Mouse (Mus musculus) embryonic facial prominence, embryonic 10.5 days (tissue): ENCODE measurements around the gene Mettl7a1. TPM values are rescaled to one million over a fixed set of nuclear protein-coding genes. Genes with fewer than 3 reads are reported as not detected.
"Not testable (repeated sequence)": the region's sequence is repeated elsewhere in the genome, so short reads cannot be mapped to it uniquely, and the experiment has no call there.

Source experiments
- DNase-seq: peaks from one replicate; pipeline ENCODE4 v3.0.0-alpha.2; 2017; ENCODE audit warnings: low spot score
- H3K27ac ChIP-seq: fragments of 300-500 bp; sonication (generic); replicated peaks from 2 replicates; pipeline ENCODE4 v1.5.1; 2016; ENCODE audit warnings: mild to moderate bottlenecking
- H3K27me3 ChIP-seq: fragments of 300-500 bp; sonication (generic); replicated peaks from 2 replicates; pipeline ENCODE4 v1.6.1; 2016; ENCODE audit warnings: low read depth, mild to moderate bottlenecking; ENCODE audit not compliant: poor library complexity, severe bottlenecking
- H3K36me3 ChIP-seq: fragments of 300-500 bp; sonication (generic); replicated peaks from 2 replicates; pipeline ENCODE4 v1.6.1; 2016; ENCODE audit warnings: mild to moderate bottlenecking, moderate library complexity
- H3K4me1 ChIP-seq: fragments of 300-500 bp; sonication (generic); 2 replicates; pipeline ENCODE4 v1.6.1; 2016
- H3K4me3 ChIP-seq: fragments of 300-500 bp; sonication (generic); 2 replicates; pipeline ENCODE4 v1.5.1; 2016; ENCODE audit warnings: mild to moderate bottlenecking, moderate library complexity
- H3K9me3 ChIP-seq: fragments of 300-500 bp; sonication (generic); 2 replicates; pipeline ENCODE4 v1.6.1; 2016; ENCODE audit warnings: mild to moderate bottlenecking
- WGBS: fragments of 180-500 bp; shearing (Covaris S2); methylation state at CpG from one replicate; pipeline ENCODE4 v1.1.7; 2016; 5-methylcytosine and 5-hydroxymethylcytosine counted together
- polyA plus RNA-seq: library from polyadenylated mRNA; unstranded; fragments of >200 nt; fragmentation: Nextera tagmentation; extraction: Ambion mirVana; gene quantifications from 2 replicates; pipeline ENCODE4 v1.2.1, GENCODE M21; 2016

Mettl7a1 gene
- polyA plus RNA-seq, 1 experiment from 2014 or later, result 3.3 TPM

DNA sequence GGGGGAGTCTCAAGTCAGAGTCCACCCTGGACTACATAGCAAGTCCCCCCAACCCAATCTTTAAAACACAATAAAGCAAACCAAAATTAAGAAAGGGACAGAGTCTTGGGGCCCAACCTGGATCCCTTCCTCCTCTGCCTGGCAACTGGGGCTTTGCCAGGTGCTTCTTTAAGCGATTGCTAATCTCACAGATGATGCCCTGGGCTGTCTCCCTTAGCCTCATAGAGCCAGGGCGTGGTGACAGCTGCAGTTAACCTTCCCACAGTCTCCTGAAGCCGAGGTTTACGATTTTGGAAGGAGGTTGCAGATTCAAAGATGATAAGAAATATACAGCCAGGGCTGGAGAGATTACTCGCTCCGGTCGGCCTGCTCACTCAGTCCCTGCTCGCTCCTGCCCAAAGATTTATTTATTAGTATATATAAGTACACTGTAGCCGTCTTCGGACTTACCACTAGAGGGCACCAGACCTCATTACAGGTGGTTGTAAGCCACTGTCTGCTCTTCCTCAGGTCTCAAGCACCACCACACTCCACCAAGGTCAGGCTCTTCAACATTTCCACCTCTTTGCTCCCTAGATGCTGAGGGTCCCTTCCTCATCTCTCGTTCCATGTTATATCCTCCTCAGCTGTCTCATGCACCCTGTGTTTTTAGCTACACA, 3.6 kb downstream of the Mettl7a1 start:
- not testable (repeated sequence) for H3K36me3 ChIP-seq, H3K27ac ChIP-seq, H3K9me3 ChIP-seq, H3K27me3 ChIP-seq, H3K4me3 ChIP-seq
- 48% methylated on average over 11 of the region's 11 CpGs for WGBS
- peaks cover 16% of the 10 kb centered on the region for H3K4me1 ChIP-seq
- DNase-seq, result peak; percentile 41

DNA sequence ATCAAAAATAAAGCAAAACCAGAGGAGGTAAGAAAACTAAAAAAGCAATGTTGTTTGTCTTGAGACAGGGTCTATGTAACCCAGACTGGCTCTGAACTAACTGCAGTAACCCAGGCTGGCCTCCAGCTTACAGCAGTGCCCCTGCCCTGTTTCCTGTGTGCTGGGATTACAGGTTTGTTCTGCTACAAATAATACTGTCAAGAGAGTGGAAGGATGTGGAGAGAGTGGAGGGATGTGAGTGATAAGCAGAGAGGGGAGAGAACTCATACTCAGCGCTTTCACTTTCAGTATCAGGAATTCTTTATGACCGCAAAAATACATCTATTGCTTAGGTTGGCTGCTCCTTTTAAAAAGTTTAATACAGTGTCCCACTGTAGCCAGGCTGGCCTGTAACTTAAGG, 8.4 kb downstream of the Mettl7a1 start:
- Histone ChIP-seq H3K36me3 (peaks cover 19% of the 10 kb centered on the region), H3K27me3 (no peaks in the 10 kb centered on the region), H3K4me3 (no peak overlapping the region), H3K9me3 (peaks cover 5% of the 10 kb centered on the region; the same call in 1 of the 2 replicates), H3K27ac (no peak overlapping the region), H3K4me1 (no peaks in the 10 kb centered on the region)
- WGBS, result 91% methylated on average over 2 of the region's 2 CpGs
- DNase-seq, result no peak

DNA sequence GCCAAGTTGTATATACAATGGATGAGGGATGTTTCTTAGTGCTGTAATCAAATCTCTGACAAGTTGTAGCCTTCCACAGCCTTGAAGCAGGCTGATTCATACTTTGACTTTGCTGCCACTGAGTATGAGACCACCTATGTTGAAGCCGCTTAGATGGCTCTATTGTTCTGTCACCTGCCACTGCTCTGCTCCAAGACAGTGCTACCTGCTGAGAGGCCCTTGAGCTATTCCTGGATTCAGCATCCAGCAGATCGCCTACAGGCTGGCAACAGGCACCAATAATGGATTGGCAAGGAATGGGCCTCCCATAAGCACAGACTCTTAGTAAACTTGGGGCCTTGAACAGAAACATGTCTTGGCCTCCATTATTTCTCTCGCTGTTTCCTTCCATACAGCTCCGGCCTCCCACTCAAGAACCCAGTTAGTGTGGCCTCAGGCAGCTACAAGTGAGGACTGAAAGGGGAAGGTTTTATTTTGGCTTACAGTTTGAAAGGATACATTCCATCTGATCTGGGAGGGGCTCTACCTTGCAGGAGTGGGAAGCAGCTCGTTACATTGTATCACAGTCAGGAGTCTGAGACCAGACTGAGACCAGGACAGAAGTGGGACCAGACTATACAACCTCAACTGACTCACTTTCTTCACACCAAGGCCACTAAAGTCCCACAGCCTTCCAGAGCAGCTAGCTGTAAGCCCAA, 10.7 kb downstream of the Mettl7a1 start:
- H3K9me3 ChIP-seq, result peaks cover 5% of the 10 kb centered on the region; the same call in 1 of the 2 replicates
- no peak overlapping the region for H3K27ac ChIP-seq

DNA sequence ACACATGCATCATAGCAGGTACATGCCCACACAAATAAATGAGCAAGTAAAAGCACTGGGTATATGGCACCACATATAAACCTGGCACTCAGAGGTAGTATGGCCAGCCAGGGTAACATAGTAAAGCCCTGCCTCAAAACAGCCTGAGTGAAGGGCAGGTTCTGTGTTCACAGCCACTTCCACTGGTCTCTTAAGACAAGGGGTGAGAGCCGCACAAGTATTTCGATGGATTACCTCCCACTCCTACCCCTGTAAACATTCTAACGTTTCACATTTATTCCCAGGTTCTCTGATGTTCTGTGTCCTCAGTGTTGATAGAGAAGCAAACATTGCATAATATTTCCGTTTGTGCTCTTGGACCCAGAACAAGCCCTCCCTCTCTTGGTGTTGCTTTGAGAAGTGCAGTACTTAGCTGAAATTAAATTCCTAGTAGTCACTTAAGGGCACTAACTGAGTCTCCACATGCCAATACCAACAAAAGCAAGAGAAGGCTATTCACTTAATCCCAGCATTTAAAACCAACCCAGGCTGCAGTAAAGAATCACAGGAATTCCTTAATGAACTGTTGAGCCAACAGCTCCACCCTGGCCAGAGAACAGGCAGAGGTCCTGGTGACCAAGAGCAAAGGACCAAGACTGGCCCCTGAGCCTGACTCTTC, 14.2 kb downstream of the Mettl7a1 start:
- peaks cover 19% of the 10 kb centered on the region for H3K36me3 ChIP-seq
- not testable (repeated sequence) for DNase-seq, H3K27ac ChIP-seq, H3K9me3 ChIP-seq, H3K4me1 ChIP-seq, H3K27me3 ChIP-seq, H3K4me3 ChIP-seq
- 75% methylated on average over 4 of the region's 4 CpGs for WGBS

More for the DNA sequence above, 10.7 kb downstream of the Mettl7a1 start:
- DNase-seq, result no peak
- Histone ChIP-seq H3K27me3 (no peaks in the 10 kb centered on the region), H3K36me3 (peaks cover 19% of the 10 kb centered on the region), H3K4me1 (no peaks in the 10 kb centered on the region), H3K4me3 (no peak overlapping the region)
- 89% methylated on average over 5 of the region's 5 CpGs for WGBS

DNA sequence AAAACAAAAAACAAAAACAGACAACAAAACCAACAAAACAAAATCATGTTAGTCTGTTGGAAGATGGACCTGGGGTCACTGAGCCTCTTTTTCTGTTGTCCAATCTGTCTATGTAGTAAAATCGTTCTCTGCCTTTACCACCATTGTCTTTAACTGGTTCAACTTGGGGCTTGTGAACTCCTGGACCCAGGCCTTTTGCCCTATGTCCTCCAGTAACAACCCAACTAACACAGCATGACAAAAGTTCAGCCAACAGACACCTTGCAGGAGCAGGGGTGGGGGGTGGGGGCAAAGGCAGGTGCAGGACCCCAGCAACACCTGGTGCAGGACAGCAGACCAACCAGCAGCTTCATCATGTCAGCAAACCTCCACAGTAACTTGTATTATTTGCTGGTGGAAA, 15.9 kb downstream of the Mettl7a1 start:
- Histone ChIP-seq H3K9me3 (peaks cover under 1% of the 10 kb centered on the region; the same call in 1 of the 2 replicates), H3K36me3 (peaks cover 5% of the 10 kb centered on the region)
- WGBS, result 88% methylated on average over 1 of the region's 1 CpGs

DNA sequence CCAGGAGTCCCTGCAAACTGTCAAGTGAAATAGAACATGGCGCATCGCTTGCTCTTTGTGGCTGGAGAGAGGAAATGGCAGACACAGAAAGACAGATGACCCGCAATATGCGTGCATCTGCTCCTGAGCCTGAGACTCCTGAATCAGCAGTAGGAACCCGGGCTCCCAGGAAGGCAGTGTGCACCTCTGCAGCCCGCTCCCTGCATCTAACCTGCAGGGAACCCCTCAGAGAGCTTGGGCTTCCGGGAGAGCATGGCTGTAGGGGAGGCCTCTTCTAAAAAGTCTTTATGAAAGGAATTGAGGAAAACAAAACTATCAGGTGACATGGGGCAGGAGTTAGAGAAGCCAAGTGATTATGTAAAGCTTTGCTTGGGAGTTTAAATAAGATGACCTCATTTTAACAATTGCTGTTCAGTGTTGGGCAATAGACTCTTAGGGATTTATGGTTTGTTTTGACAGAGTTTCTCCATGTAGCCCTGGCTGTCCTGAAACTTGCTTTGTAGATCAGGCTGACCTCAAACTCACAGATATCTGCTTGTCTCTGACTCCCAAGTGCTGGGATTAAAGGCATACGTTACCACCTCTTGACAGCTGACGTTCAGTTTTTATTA, 16.5 kb downstream of the Mettl7a1 start:
- H3K4me3 ChIP-seq, result no peak overlapping the region
- peak overlapping the region; percentile 44; the same call in 1 of the 2 replicates for H3K27ac ChIP-seq
- peaks cover 14% of the 10 kb centered on the region for H3K4me1 ChIP-seq
- no peaks in the 10 kb centered on the region for H3K36me3 ChIP-seq
- WGBS, result 80% methylated on average over 9 of the region's 9 CpGs
- H3K9me3 ChIP-seq, result no peaks in the 10 kb centered on the region
- no peaks in the 10 kb centered on the region for H3K27me3 ChIP-seq
- no peak for DNase-seq

More for the DNA sequence above, 15.9 kb downstream of the Mettl7a1 start:
- no peaks in the 10 kb centered on the region for H3K27me3 ChIP-seq
- H3K4me1 ChIP-seq, result peaks cover 14% of the 10 kb centered on the region
- H3K4me3 ChIP-seq, result no peak overlapping the region
- DNase-seq, result no peak
- H3K27ac ChIP-seq, result 0 out of 2 replicates have a peak overlapping the region, but pooled peaks have one; percentile 44

DNA sequence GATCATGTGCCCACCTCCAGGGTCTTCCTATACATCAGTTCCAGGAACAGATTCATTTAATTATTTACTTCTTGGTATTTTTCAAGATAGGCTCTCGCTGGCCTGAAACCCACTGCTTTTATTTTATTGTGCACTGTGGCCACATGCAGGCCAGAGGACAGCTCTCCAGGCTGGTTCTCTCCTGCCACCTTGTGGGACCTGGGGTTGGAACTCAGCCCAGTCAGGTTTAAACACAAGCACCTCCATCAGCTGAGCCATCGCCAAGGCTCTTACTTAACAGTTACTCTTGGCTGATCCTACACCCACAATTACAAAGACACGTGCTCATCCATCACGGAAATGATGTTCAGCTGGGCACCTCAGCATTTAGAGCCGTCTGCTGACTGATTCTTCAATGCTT, 17.2 kb downstream of the Mettl7a1 start:
- 64% methylated on average over 5 of the region's 5 CpGs for WGBS
- H3K36me3 ChIP-seq, result no peaks in the 10 kb centered on the region
- no peak overlapping the region for H3K4me3 ChIP-seq
- no peak overlapping the region for H3K27ac ChIP-seq
- no peak for DNase-seq
- no peaks in the 10 kb centered on the region for H3K9me3 ChIP-seq
- H3K27me3 ChIP-seq, result no peaks in the 10 kb centered on the region
- H3K4me1 ChIP-seq, result peaks cover 14% of the 10 kb centered on the region

DNA sequence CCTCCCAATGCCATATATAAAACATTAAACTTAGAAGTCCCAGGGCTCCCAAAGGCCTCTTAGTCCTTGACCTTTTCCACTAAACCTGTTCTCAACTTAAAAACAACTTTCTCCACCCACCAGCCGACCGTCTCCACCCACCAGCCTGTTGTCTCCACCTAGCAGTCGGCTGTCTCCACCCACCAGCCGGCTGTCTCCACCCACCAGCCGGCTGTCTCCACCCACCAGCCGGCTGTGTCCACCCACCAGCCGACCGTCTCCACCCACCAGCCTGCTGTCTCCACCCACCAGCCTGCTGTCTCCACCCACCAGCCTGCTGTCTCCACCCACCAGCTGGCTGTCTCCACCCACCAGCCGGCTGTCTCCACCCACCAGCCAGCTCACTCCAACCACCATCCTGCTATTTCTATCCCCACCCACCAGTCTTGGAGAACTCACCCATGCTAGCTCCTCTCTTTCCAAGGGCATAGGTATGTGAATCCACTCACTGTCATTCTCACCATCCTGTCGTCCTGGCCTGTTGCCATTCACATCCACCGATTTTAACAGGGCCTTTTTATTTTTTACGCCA, 20.2 kb downstream of the Mettl7a1 start:
- DNase-seq, result no peak
- Histone ChIP-seq H3K4me1 (peaks cover 16% of the 10 kb centered on the region), H3K36me3 (no peaks in the 10 kb centered on the region), H3K4me3 (no peak overlapping the region), H3K27ac (no peak overlapping the region), H3K27me3 (no peaks in the 10 kb centered on the region), H3K9me3 (no peaks in the 10 kb centered on the region)
- WGBS, result 79% methylated on average over 12 of the region's 12 CpGs

DNA sequence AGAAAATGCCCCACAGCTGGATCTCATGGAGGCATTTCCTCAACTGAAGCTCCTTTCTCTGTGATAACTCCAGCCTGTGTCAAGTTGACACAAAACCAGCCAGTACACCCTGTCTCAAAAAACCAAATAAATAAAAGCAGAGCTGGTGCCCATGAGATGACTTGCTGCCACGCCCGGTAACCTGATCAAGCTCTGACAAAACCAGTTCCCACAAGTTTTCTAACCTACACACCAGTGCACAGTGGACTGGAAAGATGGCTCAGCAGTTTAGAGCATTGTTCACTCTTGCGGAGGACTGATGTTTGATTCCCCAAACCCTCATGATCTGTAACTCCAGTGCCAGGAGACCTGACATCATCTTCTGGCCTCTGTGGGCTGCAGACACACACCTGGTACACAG, 21.3 kb downstream of the Mettl7a1 start:
- DNase-seq, result no peak
- no peak overlapping the region for H3K4me3 ChIP-seq
- no peaks in the 10 kb centered on the region for H3K27me3 ChIP-seq
- H3K36me3 ChIP-seq, result no peaks in the 10 kb centered on the region
- no peaks in the 10 kb centered on the region for H3K9me3 ChIP-seq
- peaks cover 14% of the 10 kb centered on the region for H3K4me1 ChIP-seq
- no peak overlapping the region for H3K27ac ChIP-seq
- WGBS, result 82% methylated on average over 3 of the region's 3 CpGs

DNA sequence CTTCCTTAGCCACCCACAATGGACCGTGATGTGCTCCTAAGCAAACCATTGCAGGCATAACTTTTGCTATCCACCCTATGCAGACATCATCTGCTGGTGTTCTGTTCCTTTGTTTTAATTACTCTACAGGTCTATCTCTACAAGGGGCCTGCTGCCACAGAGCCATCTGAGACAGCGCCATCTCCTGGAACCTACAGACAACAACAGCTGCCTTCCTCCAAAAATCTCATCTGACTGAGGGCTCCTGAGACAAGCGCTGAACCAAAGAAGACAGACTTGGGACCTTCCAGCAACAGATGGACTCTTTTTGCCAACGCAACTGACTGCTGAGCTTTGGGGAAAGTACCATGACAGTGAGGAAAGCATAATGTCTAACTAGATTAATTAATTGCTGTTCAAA, 24.1 kb downstream of the Mettl7a1 start:
- H3K4me1 ChIP-seq, H3K9me3 ChIP-seq: not testable (repeated sequence)
- WGBS, result 63% methylated on average over 4 of the region's 4 CpGs

DNA sequence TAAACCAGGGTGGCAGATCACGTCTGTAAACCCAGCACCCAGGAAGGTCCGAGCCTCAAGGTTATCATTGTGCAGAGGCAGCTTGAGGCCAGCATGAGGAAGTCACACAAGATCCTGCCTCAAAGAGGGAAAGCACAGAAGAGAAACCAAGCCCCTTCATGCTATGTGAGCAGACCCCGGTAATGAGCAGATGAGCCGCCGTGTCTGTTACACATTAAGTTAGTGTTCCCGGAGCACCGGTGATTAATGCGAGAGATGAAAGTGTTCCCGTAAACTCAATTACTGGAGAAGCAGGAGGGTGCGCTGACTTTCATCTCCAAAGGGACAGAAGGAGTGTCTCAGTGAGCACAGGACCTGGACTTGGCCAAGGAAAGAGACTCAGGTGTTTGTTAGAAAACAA, 25.4 kb downstream of the Mettl7a1 start:
- not testable (repeated sequence) for H3K9me3 ChIP-seq, DNase-seq
- 56% methylated on average over 10 of the region's 10 CpGs for WGBS

More for the DNA sequence above, 24.1 kb downstream of the Mettl7a1 start:
- not testable (repeated sequence) for H3K27me3 ChIP-seq, H3K36me3 ChIP-seq, H3K4me3 ChIP-seq, H3K27ac ChIP-seq, DNase-seq

DNA sequence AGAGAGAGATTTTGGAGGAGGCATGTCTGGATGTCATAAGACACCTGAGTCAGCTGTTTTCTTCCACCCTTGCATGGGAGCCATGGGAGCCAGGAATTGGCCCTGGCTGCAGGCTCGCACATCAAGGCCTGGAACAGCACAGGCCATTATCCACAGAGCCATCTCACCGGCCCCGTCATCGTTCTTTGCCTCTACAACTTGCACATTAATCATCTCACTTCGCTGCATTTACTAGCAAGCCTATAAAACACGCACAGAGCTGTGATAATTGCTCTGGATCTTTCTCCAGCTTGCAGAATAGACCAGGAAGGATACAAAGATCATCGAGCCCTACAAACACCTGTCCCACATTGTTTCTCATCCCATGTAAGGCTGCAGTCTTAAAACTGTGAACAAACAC, 26.8 kb downstream of the Mettl7a1 start:
- no peaks in the 10 kb centered on the region for H3K27me3 ChIP-seq
- H3K4me3 ChIP-seq, result no peak overlapping the region
- no peaks in the 10 kb centered on the region for H3K36me3 ChIP-seq
- DNase-seq, result no peak
- peaks cover 3% of the 10 kb centered on the region; the same call in 1 of the 2 replicates for H3K4me1 ChIP-seq
- no peak overlapping the region for H3K27ac ChIP-seq
- H3K9me3 ChIP-seq, result no peaks in the 10 kb centered on the region
- 90% methylated on average over 7 of the region's 7 CpGs for WGBS

More for the DNA sequence above, 25.4 kb downstream of the Mettl7a1 start:
- not testable (repeated sequence) for H3K4me3 ChIP-seq, H3K27me3 ChIP-seq, H3K36me3 ChIP-seq, H3K27ac ChIP-seq, H3K4me1 ChIP-seq
